In genomic region chr10:84836104-84836503, GRCm38 (mm10) we compare ENCODE assay signal across 9 mouse cellular contexts.
DNase-seq lines count a peak whose midpoint lies in the region; ATAC-seq and TF ChIP-seq lines count a peak whose summit lies in the region.
"Had no signal": no experiment of that assay in that cellular context is flagged by ENCODE, and none has a peak within 500 bp of the region (broad histone marks: within the 10 kb centered on the region; RNA-seq: fewer than 3 reads in every experiment).

No protein-coding gene starts in this region.

- peak in 2 of 3 experiments; percentile 32 to 64; a peak in 3 of 6 replicates for TF ChIP-seq CTCF in MEL (IDR thresholded peaks at IDR 0.05 in 2 of 3, conservative IDR thresholded peaks at IDR 0.05 in 1 of 3; ENCODE audit: control insufficient read depth in 1 of 3, insufficient read depth in 1 of 3, low read depth in 2 of 3, low read length in 3 of 3, poor library complexity in 1 of 3, severe bottlenecking in 1 of 3)

- H3K4me2 ChIP-seq in heart, embryonic 16.5 days (ENCODE audit: low read depth, low read length) = no peak overlapping the region
- no peak overlapping the region for H3K4me2 ChIP-seq in embryonic facial prominence, embryonic 14.5 days (ENCODE audit: low read depth, low read length)
- H3K4me2 ChIP-seq: limb, embryonic 15.5 days had no signal

- TF ChIP-seq EP300 in MEL (IDR thresholded peaks at IDR 0.05; ENCODE audit: low read depth in 1 of 2, low read length in 2 of 2) = no peak

- no peak overlapping the region for H3K27ac ChIP-seq in heart, embryonic 16.5 days (ENCODE audit: low read length)
- H3K27ac ChIP-seq in heart, embryonic 10.5 days = no peak overlapping the region
- H3K27ac ChIP-seq in MEL (ENCODE audit: control insufficient read depth, low read depth, low read length) = no peak overlapping the region
- no peak overlapping the region for H3K27ac ChIP-seq in embryonic facial prominence, embryonic 14.5 days (replicated peaks; ENCODE audit: low read depth, low read length)
- H3K27ac ChIP-seq: limb, embryonic 15.5 days had no signal

- TF ChIP-seq POLR2A in MEL (IDR thresholded peaks at IDR 0.05; ENCODE audit: control insufficient read depth in 1 of 2, insufficient read depth in 1 of 2, low read depth in 1 of 2, low read length in 2 of 2, poor library complexity in 1 of 2) = no peak

- 9% methylated on average over 4 of the region's 4 CpGs for WGBS in heart, embryonic 16.5 days
- 20% methylated on average over 4 of the region's 4 CpGs for WGBS in heart, embryonic 10.5 days
- WGBS in embryonic facial prominence, embryonic 14.5 days = 24% methylated on average over 4 of the region's 4 CpGs

- H3K36me3 ChIP-seq in heart, embryonic 16.5 days (ENCODE audit: control insufficient read depth, insufficient read depth) = no peaks in the 10 kb centered on the region
- H3K36me3 ChIP-seq in heart, embryonic 10.5 days = no peaks in the 10 kb centered on the region
- H3K36me3 ChIP-seq in MEL (ENCODE audit: control insufficient read depth in 1 of 2, insufficient read depth in 2 of 2, low read length in 2 of 2) = no peaks in the 10 kb centered on the region
- no peaks in the 10 kb centered on the region for H3K36me3 ChIP-seq in embryonic facial prominence, embryonic 14.5 days (ENCODE audit: control insufficient read depth, insufficient read depth, low read length)
- H3K36me3 ChIP-seq: limb, embryonic 15.5 days had no signal

- DNase-seq in heart, embryonic 10.5 days (ENCODE audit: low spot score) = no peak
- DNase-seq in 3T3-L1 (ENCODE audit: low read depth, low spot score) (peak; percentile 52), MEL (ENCODE audit: low read depth, low spot score) (peak; percentile 45)
- DNase-seq in embryonic facial prominence, embryonic 14.5 days (ENCODE audit: low spot score) = peak; percentile 76
- DNase-seq in lung, postnatal 14 days = peak; percentile 17
- no peak for DNase-seq in c-Kit-positive CD71-positive TER-119-positive erythroid progenitor cells, embryonic 14.5 days (ENCODE audit: low spot score)
- no peak for DNase-seq in left cerebral cortex, adult 8-10 months (ENCODE audit: low spot score in 2 of 2)

- no peaks in the 10 kb centered on the region for H3K9me3 ChIP-seq in heart, embryonic 16.5 days (replicated peaks; ENCODE audit: control insufficient read depth, low read length)
- H3K9me3 ChIP-seq in heart, embryonic 10.5 days = no peaks in the 10 kb centered on the region
- H3K9me3 ChIP-seq in MEL (replicated peaks; ENCODE audit: insufficient read depth, low read length) = no peaks in the 10 kb centered on the region
- H3K9me3 ChIP-seq in embryonic facial prominence, embryonic 14.5 days (ENCODE audit: control insufficient read depth, low read length) = no peaks in the 10 kb centered on the region
- H3K9me3 ChIP-seq: limb, embryonic 15.5 days had no signal

- no peak overlapping the region for H3K4me3 ChIP-seq in heart, embryonic 16.5 days (ENCODE audit: low read length)
- H3K4me3 ChIP-seq in heart, embryonic 10.5 days = no peak overlapping the region
- no peak overlapping the region for H3K4me3 ChIP-seq in MEL (ENCODE audit: control insufficient read depth in 1 of 2, insufficient read depth in 1 of 2, low read depth in 2 of 2, low read length in 2 of 2)
- H3K4me3 ChIP-seq in embryonic facial prominence, embryonic 14.5 days (ENCODE audit: low read depth, low read length) = no peak overlapping the region
- H3K4me3 ChIP-seq: limb, embryonic 15.5 days had no signal

- TF ChIP-seq RAD21 in MEL (IDR thresholded peaks at IDR 0.05; ENCODE audit: low read depth, low read length) = peak; percentile 65

- H3K27me3 ChIP-seq in heart, embryonic 16.5 days (ENCODE audit: control insufficient read depth, insufficient read depth, low read length) = no peaks in the 10 kb centered on the region
- H3K27me3 ChIP-seq in heart, embryonic 10.5 days (ENCODE audit: insufficient read depth, poor library complexity, severe bottlenecking) = peaks cover 24% of the 10 kb centered on the region
- peaks cover 0 to 2% of the 10 kb centered on the region in 2 experiments; a peak in 1 of 4 replicates for H3K27me3 ChIP-seq in MEL (ENCODE audit: control insufficient read depth in 1 of 2, insufficient read depth in 2 of 2, low read length in 2 of 2)
- H3K27me3 ChIP-seq in embryonic facial prominence, embryonic 14.5 days (replicated peaks; ENCODE audit: control insufficient read depth, insufficient read depth, low read length) = no peaks in the 10 kb centered on the region
- H3K27me3 ChIP-seq: limb, embryonic 15.5 days had no signal

- 0 out of 2 replicates have a peak, but pooled peaks have one; percentile 14 for ATAC-seq in heart, embryonic 16.5 days (replicated peaks; ENCODE audit: extremely low read depth, insufficient read depth, low FRiP score)
- ATAC-seq in embryonic facial prominence, embryonic 14.5 days (ENCODE audit: low read depth) = peak; percentile 33; the same call in 1 of the 2 replicates

- no peaks in the 10 kb centered on the region for H3K79me2 ChIP-seq in MEL (ENCODE audit: control insufficient read depth, insufficient read depth, low read length, poor library complexity)

- H3K4me1 ChIP-seq in heart, embryonic 16.5 days (ENCODE audit: control insufficient read depth, insufficient read depth, low read length) = no peaks in the 10 kb centered on the region
- H3K4me1 ChIP-seq in heart, embryonic 10.5 days = peaks cover 11% of the 10 kb centered on the region; the same call in 1 of the 2 replicates
- H3K4me1 ChIP-seq in MEL (ENCODE audit: control insufficient read depth in 1 of 2, insufficient read depth in 2 of 2, low read length in 2 of 2) = no peaks in the 10 kb centered on the region
- H3K4me1 ChIP-seq in embryonic facial prominence, embryonic 14.5 days (ENCODE audit: control insufficient read depth, insufficient read depth, low read length) = no peaks in the 10 kb centered on the region

- no peak overlapping the region for H3K9ac ChIP-seq in heart, embryonic 16.5 days (ENCODE audit: low read length)
- H3K9ac ChIP-seq in MEL (ENCODE audit: control insufficient read depth, low read depth, low read length, poor library complexity, severe bottlenecking) = no peak overlapping the region
- no peak overlapping the region for H3K9ac ChIP-seq in embryonic facial prominence, embryonic 14.5 days (ENCODE audit: low read depth, low read length)
- H3K9ac ChIP-seq: limb, embryonic 15.5 days had no signal

TF ChIP-seq in MEL, 35 proteins besides CTCF, POLR2A, EP300 and RAD21:
- TF ChIP-seq BHLHE40 (IDR thresholded peaks at IDR 0.05; ENCODE audit: borderline replicate concordance, low read depth, low read length) (no peak), GABPA (IDR thresholded peaks at IDR 0.05; ENCODE audit: low read depth, low read length) (no peak), E2F4 (IDR thresholded peaks at IDR 0.05; ENCODE audit: borderline replicate concordance, low read depth, low read length) (no peak), KAT2A (conservative IDR thresholded peaks at IDR 0.05; ENCODE audit: low read depth, low read length) (no peak), SMC3 (IDR thresholded peaks at IDR 0.05; ENCODE audit: low read depth, low read length) (peak; percentile 64), MXI1 (IDR thresholded peaks at IDR 0.05; ENCODE audit: low read depth, low read length) (no peak), SIN3A (IDR thresholded peaks at IDR 0.05; ENCODE audit: low read length) (no peak), POLR2AphosphoS2 (IDR thresholded peaks at IDR 0.05; ENCODE audit: low read length) (no peak), ZC3H11A (IDR thresholded peaks at IDR 0.05; ENCODE audit: low read depth, low read length) (peak; percentile 51), USF1 (IDR thresholded peaks at IDR 0.05; ENCODE audit: low read depth, low read length) (no peak)

Comparison
In these comparisons a context has a peak if more than half of its experiments do, and no peak if none do; other contexts are left out.
1. DNase-seq: peak in 3T3-L1 (single experiment), MEL (single experiment), embryonic facial prominence, embryonic 14.5 days (single experiment) and lung, postnatal 14 days (single experiment); none in heart, embryonic 10.5 days (single experiment), c-Kit-positive CD71-positive TER-119-positive erythroid progenitor cells, embryonic 14.5 days (single experiment) and left cerebral cortex, adult 8-10 months (0 of 2).